Mouse (Mus musculus): ENCODE data around the gene Gabpb2. TPM values are rescaled to one million over a fixed set of nuclear protein-coding genes. Genes with fewer than 3 reads are reported as not detected.

Gabpb2 gene
- polyA plus RNA-seq (2012; rRNA removed) = 21.4 and 21.9 TPM in 2 replicates

DNA sequence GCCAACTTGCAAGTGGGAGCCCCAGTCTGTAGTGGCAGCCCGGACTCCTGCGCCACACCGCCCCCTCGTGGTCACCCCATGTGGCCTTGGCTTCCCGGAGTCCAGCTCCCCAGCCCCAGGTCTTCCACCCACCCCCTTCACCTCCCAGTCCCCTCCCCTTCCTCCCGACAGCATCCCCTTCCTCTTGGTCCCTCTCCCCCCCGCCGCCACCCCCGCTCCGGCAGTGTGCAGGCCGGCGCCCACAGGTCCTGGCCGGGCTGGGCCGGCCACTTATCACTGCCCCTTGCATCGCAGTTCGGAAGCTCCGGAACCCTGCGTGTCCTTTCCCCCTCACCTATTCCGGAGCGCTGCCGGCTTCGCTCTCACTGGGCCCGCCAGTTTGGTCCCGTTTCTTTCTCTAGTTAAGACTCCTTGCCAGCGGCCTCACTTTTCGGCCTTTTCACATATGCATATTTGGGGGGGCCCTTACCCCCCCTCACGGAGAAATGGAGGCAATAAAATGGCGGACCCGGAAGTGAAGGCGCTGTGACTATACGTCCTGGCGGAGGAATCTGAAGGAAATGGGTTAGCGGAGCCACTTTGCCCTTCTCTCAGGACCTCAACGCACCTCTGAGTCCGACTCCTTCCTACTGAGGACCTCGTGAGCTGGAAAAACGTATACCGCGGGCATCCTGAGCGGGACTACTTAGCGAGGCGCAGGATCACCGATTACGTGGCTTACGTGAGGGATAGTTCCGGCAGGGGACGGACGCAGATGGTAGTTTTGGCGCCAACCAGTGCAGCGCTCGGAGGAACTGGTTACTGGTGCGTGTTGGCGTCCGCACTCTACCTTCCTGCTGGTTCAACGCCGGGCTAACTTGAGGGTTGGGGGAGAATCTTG lies at the start of gene Gabpb2:
Gene Gabpb2, minus strand, starts transcription at position 662 of the 880 bp plus-strand sequence.
- peak; percentile 96 for DNase-seq (ENCODE audit: low spot score)

DNA sequence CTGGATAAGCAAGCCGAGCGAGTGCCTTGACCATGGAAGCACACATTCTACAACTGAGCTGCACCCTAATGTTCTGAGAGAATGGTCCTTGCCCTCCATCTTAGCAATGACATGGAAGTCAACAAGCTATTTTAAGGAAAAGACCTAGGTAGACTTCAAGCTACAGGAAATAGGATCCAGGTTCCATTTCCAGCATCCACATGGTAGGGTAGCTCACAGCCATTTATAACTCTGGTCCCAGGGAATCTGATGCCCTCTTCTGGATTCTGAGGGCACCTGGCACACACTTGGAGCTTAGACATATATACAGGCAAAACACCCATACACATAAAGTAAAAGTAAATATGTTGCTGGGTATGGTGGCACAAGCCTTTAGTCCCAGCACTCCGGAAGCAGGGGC lies 48.3 kb upstream of the Gabpb2 start:
- DNase-seq (ENCODE audit: low spot score) = no peak

DNA sequence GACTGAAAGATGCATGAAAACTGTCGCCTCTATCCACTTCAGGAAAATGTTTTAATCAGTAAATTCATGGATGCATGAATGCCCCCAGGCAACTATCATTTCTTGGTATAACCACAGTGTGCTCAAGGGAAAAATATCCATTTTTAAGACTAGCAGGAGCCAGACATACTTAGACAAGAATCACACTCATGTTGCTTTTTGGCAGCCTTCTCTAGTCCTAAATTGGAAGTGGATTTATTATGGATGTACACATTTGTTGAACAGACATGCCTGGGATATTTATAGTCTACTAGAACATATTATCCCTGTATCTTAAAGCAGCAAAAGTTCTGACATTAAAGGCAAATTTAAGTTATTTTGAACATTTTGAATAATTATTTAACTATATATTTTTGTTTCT lies 47.0 kb upstream of the Gabpb2 start:
- no peak for DNase-seq (ENCODE audit: low spot score)

DNA sequence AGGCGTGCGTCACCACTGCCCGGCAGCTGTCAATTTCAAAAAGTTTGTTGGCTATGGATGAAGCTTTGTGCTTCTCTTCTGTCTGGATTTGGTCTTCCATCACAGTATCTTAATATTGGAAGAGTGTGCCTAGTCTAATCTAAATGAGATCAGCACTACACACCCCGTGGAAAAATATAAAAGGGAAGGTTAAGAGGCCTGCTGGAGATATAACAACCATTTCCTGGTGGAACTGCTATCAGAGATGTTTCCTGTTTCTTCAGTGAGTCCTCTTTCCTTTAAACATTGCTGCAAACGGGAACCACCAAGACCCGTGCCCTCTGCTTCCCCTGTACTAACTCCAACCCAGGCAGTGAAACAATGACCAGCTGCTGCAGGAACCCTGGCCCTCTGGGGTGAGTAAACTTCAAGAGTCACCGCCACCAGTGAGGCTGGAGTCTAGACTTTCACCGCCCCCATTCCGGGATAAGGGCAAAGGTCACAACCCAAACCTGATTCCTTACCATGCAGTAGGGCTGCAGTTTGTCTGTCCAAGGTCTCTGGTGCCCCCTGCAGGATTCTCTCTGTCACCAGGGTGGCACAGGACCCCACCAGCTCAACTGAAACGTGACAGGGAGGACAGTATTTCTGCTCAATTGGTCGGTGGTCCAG lies 45.5 kb upstream of the Gabpb2 start:
- DNase-seq (ENCODE audit: low spot score) = no peak

DNA sequence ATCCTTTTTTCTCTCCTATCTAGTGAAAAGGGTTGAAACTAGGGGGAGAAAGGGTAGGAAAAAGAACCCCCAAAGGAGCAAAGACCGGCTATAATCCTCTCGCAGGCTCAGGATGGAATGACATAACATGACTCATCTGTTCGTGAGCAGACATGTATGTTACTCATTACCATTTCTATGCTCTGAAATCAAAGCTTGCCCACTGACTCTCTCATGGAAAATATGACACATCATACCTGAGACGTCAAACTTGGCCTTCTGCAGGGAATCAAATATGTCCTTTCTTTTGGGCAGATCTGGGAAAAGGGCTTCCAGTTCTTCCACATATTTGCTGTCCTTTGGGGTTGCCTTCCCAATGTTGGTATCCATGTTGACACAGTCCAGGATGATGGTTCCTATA lies 44.3 kb upstream of the Gabpb2 start:
- no peak for DNase-seq (ENCODE audit: low spot score)

DNA sequence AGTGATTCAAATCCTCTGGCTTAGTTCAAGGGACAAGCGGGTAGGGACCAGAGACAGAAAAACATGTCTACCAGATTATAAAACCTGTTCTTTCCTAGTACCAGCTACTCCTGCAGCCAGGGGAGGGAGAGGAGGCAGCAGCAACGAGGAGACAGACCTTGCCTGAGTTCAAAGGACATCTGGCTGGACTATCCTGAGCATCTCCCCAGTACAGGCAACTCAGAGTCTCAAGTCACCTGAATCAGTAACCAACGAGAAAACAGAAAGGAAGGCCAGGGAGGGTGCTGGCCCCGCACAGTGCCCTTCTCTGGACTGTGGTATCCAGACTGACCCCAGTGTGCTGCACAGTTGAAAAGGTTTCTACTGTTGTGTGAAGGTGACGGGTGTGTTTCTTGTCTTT lies 39.2 kb upstream of the Gabpb2 start:
- no peak for DNase-seq (ENCODE audit: low spot score)

DNA sequence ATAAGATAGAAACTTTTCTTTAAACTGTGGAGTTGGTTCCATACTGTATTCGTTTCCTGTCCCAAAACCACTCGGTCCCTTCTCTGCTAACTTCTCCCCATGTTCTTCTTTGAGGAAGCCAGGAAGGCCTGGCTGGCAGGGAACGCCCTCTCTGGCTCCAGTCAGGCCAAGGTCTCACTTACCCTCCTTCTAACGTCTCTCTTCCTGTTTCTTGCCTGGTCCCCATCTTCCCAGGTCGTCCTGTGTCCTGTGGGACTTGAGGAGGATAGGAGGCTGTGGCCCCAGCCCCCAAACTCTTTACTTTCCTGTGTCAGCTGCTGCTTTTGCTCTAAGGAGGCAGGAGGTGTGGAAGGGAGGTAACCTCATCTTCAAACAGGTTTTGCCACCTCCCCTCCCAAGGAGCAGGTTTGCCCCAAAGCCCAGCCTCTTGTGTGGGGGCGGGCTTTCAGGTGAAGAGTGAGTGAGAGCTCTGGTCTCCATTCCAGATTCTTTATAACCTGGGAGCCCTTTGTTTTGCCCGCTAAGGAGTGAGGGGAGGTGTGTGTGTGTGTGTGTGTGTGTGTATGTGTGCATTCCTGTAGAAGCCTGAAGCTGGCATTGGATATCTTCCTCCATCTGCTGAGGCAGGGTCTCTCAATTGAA lies 33.2 kb upstream of the Gabpb2 start, which contains the start of gene Bnipl:
Gene Bnipl, minus strand, starts transcription at position 411 of the 642 bp plus-strand sequence.
- no peak for DNase-seq (ENCODE audit: low spot score)

DNA sequence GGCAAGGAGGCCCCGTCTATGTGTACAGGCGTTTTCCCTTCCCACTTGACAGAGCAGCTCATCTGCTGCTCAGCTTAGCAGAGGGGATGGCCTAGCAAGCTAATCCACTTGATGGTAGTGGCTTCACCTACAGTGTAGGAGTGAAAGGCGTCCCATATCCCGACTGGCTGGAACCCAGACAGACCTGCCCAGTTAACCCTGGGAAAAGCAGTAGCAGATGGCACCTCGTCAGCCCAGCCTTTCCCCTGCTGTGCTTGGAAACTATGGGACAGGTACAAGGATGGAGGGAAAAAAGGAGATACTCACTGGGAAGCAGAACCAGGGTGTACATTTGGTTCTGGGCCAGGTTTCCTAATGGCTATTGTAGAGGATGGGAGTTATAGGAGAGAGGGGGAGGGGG lies 32.6 kb upstream of the Gabpb2 start:
- DNase-seq (ENCODE audit: low spot score) = no peak

DNA sequence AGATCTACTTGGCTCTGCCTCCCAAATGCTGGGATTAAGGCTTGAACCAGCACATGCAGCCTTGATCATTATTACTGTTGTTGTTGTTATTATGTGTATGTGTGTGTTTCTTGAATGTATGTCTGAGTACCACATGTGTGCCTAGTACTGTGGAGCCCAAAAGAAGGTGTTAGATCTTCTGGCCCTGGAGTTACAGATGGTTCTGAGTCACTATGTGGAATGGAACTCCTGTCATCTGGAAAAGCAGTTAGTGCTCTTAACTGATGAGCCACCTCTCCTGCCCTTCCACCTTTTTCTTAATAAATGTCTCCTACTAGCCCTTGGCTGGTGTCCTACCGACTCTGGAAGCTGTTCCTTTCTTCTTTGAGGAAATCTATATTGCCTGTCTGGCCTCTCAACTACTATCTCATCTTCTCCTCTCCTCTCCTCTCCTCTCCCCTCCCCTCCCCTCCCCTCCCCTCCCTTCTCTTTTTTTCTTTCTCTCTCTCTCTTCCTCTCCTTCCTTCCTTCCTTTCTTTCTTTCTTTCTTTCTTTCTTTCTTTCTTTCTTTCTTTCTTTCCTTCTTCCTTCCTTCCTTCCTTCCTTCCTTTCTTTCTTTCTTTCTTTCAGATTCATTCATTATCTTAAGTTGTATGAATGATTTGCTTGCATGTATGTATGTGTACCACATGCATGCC lies 30.1 kb upstream of the Gabpb2 start:
- no peak for DNase-seq (ENCODE audit: low spot score)

DNA sequence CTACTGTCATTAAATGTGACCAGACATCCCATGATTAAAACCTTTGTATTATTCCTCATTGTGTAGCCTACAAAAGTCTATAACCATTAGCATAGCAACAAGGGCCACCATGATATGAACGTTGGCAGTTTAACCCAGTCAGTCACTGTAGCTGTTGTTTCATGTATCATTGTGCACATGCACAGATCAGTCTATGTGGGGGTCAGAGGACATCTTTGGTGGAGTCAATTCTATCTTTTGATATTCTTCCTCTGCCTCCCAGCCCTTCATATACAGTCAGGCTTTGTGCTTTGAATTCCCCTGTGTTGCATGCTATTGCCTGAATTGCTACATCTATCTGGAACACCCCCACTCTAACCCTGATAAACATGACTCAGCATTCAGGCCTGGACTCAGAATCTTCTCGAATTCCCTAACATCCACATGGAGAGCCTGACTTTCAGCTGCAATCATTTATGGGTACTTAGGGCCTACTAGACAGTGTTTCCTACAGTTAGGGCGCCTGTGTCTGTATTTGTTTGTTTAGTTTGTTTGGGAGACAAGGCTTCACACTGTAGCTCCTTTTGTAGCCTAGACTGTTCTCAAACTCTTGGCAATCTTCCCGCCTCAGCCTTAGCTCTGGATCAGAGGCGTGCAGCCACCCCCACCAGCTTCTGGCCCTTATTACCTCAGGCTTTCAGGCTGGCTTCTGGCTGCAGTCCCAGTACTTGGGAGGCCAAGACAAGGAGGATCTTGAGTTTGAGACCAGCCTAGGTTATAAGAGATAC lies 28.9 kb upstream of the Gabpb2 start:
- no peak for DNase-seq (ENCODE audit: low spot score)

DNA sequence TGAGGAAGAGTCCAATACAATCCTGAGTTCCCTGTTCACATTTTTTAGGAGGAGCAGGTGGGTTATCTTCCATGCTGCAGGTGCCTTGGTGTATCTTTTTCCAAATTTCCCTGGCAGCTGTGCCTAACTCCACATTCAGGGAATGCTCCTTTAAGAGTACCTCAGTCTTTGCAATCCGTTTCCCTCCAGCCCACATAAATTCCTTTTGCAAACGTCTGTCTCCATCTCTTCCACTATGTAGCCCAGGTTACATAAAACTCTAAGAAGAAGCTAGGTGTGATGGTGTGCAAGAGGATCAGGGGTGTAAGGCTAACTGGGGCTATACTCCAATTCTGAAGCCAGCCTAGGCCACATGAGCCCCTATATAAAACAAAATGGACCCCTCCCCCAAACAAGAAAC lies 25.4 kb upstream of the Gabpb2 start:
- no peak for DNase-seq (ENCODE audit: low spot score)

DNA sequence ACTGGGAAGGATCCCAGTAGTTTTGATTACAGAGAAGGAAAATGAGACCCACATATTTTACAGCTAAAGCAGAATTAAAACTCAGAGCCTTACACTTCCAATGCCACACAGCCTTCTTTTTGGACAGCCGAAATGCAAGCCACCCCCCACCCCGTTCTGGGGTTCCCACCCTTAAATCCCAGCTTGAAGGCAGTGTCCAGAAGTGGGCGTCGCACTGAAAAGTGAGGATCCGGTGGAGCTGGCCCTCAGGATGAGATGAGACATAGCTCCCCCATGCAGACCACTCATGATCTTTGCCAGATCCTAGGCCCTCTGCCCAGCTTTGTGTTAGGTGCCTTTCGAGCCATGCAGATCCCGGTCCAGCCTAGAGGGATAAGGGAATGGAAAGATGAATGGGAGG lies 23.8 kb upstream of the Gabpb2 start, which contains the start of gene Gm128:
Gene Gm128, minus strand, starts transcription at position 101 of the 400 bp plus-strand sequence.
- DNase-seq (ENCODE audit: low spot score) = no peak

DNA sequence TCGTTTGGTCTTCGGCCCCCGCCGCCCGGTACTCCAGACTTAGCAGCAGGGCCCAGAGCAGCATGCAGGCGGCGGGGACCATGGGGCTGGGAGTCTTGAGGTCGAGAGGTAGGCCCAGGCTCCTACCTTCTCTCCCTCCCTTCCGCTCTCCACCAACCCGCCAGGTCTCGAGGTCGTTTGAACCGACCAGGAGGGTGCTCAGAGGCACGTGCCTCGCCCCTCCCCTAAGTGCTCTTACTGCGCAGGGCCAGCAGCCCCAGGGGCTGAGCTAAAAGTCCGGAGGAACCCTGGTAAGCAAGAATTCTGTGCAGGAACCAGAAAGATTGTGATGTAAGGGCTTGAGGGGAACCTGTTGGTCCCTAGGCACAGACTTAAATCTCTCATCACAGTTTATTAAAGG lies 23.2 kb upstream of the Gabpb2 start:
- DNase-seq (ENCODE audit: low spot score) = no peak

DNA sequence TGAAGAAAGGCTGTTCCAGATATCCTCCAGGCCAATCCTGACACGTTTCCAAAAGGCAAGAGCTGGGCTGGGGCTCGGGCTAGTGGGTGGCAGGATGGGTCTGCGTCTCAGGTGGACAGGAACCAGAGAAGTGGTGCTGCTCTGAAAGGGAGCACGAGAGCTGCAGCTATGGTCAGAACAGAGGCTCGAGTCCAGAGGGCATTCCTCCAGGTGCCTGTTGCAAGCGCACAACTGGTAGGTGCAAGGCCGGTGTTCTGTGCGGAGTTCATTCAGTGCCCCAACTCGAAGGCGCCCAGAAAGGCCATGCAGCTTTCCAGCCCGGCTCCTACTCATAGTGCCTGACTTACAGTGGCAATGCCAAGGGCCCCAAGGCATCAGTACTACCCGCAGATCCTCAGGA lies 22.3 kb upstream of the Gabpb2 start:
- DNase-seq (ENCODE audit: low spot score) = no peak

DNA sequence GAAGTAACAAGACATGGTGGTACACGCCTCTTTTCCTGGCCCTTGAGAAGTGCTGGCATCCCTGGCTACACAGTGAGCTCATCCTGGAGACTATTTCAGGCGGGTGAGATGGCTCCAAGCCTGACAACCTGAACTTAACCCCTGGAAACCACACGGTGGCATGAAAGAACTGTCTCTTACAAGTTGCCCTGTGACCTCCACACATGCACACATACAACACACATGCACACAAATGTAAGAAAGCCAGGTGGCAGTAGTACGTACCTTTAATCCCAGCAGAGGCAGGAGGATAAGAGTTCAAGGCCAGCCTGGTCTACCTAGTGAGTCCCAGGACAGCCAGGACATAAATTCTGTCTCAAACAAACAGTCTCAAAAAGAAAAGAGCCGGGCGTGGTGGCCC lies 21.3 kb upstream of the Gabpb2 start:
- no peak for DNase-seq (ENCODE audit: low spot score)

DNA sequence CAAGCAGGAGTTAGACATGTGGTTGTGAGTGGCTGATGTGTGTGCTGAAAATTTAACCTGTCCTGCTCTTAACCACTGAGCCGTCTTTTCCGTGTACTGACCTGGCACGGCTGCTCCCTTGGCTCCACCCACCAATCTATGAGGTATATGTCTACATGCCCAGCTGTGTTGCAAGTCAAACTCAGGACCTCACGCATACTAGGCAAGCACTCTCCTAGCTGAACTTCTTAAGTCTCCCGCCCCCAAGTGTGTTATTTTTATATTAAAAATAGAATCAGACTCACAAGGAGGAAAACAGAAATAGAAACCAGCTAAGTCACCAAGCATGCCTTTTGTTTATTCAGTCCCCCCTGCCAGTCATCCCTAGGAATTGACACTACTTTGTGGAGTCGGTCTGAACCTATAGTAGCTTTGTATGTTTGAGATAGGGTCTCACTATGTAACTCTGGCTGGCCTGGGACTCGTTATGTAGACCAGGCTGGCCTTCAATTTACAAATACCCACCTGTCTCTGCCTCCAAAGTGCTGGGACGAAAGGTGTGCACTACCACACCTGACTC lies 19.9 kb upstream of the Gabpb2 start:
- DNase-seq (ENCODE audit: low spot score) = no peak

DNA sequence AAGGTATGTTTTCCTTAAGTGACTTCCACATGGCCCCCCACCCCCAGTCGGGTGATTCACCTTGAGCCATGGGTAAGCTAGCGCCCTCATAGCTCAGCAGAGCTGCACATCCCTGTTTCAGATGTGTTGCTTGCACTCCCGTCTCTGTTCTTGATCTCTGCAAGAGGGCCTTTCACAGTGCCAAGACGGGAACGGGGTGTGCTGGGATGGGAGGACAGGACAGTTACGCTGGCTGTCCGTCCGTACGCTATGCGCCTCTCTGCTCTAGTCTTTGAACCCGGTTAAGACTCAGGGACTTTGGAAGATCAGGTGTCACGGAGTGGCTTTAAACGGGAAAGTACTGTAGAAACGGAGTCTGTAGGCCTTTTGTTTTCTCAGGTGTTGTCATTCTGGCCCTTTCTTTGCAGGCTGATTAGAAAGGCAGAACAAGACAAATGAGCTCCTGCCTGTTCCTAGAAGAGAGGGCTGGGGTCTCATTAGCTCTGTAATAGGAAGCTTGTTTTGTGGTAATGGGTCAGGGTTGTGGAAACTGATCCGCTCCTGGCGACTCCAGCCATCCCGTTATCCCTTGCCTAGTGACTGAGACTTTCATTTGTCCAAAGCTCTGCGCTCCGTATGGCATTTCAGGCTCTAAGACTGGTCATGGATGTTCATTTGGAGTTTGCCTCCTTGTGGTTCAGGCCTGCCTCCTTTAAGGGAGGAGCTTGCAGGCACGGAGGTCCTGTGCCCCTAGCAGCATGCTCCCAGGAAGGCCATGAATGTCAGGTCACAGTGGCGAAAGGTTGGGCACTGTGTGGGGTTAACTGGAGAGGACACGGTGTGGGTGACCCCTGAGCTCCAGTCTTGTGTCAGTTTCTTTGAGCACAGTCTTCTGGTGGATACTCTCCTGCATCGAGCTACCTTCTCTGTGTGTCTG lies 17.9 kb upstream of the Gabpb2 start:
- DNase-seq (ENCODE audit: low spot score) = no peak

DNA sequence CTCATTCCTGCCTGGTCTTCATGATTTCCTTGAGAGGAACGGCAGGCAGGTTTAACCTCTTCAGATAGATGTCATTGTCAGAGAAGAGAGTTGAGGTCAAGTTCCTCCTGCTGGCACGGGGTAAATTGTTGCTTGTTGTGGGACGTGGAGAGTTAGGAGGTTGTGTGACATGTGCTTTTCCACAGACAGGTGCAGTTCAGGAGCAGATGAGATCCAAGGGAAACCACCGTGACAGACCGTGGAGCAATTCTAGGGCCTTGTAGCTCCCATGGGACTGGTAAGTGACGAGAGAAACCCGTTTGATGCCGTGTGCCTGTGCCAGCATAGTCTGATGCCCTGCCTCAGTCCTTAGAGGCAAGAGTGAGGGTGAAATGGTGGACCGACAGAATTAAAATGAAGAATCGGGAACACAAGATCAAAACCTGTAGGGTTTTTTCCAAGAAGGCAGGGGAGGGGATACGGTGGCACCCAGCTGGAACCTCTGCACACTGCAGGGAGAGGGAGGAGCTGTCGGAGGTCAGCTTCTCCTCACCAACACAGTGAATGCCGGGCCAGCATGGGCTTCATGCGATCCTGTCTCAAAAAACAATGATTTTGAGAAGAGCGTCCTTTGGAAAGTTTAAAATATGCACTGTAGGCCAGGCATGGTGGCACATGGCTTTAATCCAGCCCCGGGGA lies 15.7 kb upstream of the Gabpb2 start:
- DNase-seq (ENCODE audit: low spot score) = no peak

DNA sequence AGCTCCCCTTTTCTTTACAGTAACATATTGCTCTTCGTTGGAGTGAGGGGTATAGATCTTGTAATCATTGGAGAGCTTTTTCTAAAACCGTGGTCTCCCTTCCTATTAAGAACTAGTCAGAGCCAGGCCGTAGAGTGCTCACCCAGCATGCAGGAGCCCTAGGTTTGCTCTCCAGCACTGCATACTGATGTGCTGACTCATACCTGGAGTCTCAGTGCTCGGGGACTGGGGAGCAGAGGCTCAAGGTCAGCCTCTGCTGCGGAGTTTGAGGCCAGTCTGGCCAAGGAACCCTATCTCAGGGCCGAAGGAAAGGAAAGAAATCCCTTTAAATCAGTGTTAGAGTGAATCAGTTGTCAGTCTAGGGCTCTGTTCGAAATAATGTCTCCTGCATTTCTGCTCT lies 15.1 kb upstream of the Gabpb2 start:
- no peak for DNase-seq (ENCODE audit: low spot score)

All from urinary bladder, adult 2 months (tissue).